Mouse (Mus musculus) lung, embryonic 14.5 days (tissue): ENCODE results near the gene Card9. TPM values are rescaled to one million over a fixed set of nuclear protein-coding genes. Genes with fewer than 3 reads are reported as not detected.

Source experiments
- ATAC-seq: fragments of 200-750 bp; cut with Nextera tagmentation; 2 replicates; pipeline ENCODE4 v1.8.0; 2017; ENCODE audit warnings: mild to moderate bottlenecking, moderate TSS enrichment, moderate library complexity; ENCODE audit not compliant: insufficient read depth
- DNase-seq: peaks from one replicate; pipeline ENCODE4 v3.0.0-alpha.2; 2015
- H3K27ac ChIP-seq: fragments of 300-500 bp; sonication (generic); 2 replicates; pipeline ENCODE4 v1.5.1; 2014; ENCODE audit warnings: low read depth, mild to moderate bottlenecking, moderate library complexity
- H3K27me3 ChIP-seq: fragments of 300-500 bp; sonication (generic); 2 replicates; pipeline ENCODE4 v1.6.1; 2014; ENCODE audit warnings: low read length, control low read depth; ENCODE audit not compliant: insufficient read depth
- H3K36me3 ChIP-seq: fragments of 300-500 bp; sonication (generic); 2 replicates; pipeline ENCODE4 v1.6.1; 2014; ENCODE audit warnings: control low read depth; ENCODE audit not compliant: insufficient read depth
- H3K4me1 ChIP-seq: fragments of 300-500 bp; sonication (generic); 2 replicates; pipeline ENCODE4 v1.6.1; 2014; ENCODE audit warnings: antibody characterized with exemption, control low read depth; ENCODE audit not compliant: insufficient read depth
- H3K4me2 ChIP-seq: fragments of 300-500 bp; sonication (generic); 2 replicates; pipeline ENCODE4 v1.6.1; 2014; ENCODE audit warnings: mild to moderate bottlenecking
- H3K4me3 ChIP-seq: fragments of 300-500 bp; sonication (generic); 2 replicates; pipeline ENCODE4 v1.5.1; 2014; ENCODE audit warnings: low read depth, low read length
- H3K9ac ChIP-seq: fragments of 300-500 bp; sonication (generic); 2 replicates; pipeline ENCODE4 v1.6.1; 2014
- H3K9me3 ChIP-seq: fragments of 300-500 bp; sonication (generic); 2 replicates; pipeline ENCODE4 v1.6.1; 2016; ENCODE audit warnings: low read depth, low read length, control low read depth
- CTCF ChIP-seq: IDR thresholded peaks from 2 replicates; pipeline ENCODE4 v1.5.1; 2016; ENCODE audit warnings: antibody characterized with exemption, low read depth
- WGBS: fragments of 180-500 bp; shearing (Covaris S2); extraction: QIAGEN DNeasy Blood & Tissue Kit; methylation state at CpG from one replicate; pipeline ENCODE4 v1.1.7; 2014; 5-methylcytosine and 5-hydroxymethylcytosine counted together
- polyA plus RNA-seq: library from polyadenylated mRNA; unstranded; fragments of >200 nt; fragmentation: Nextera tagmentation; extraction: Ambion mirVana; gene quantifications from 2 replicates; pipeline ENCODE4 v1.2.1, GENCODE M21; 2014

Card9 gene
- polyA plus RNA-seq, 1 experiment from 2014 or later: 2.8 TPM

GRCm38 (mm10) chr2:26315072-26315924, 45.4 kb downstream of the Card9 start, which contains the start of gene Gpsm1:
Gpsm1 (plus strand) TSS chr2:26315515.
- H3K36me3 ChIP-seq: peaks cover 17% of the 10 kb centered on the region; the same call in 1 of the 2 replicates
- peaks cover 34% of the 10 kb centered on the region for H3K4me1 ChIP-seq
- WGBS: under 1% methylated on average over 62 of the region's 66 CpGs
- H3K4me3 ChIP-seq: peak within 1 kb of the TSS; percentile 87
- DNase-seq: peak; percentile 95
- peak within 1 kb of the TSS; percentile 92 for H3K4me2 ChIP-seq
- no peak for TF ChIP-seq CTCF
- no peaks in the 10 kb centered on the region for H3K9me3 ChIP-seq
- peak within 1 kb of the TSS; percentile 99 for H3K27ac ChIP-seq
- peak within 1 kb of the TSS; percentile 92 for H3K9ac ChIP-seq
- H3K27me3 ChIP-seq: no peaks in the 10 kb centered on the region
- peak; percentile 68 for ATAC-seq

- H3K4me1 ChIP-seq: peaks cover 34% of the 10 kb centered on the region
Measured at GRCm38 (mm10) chr2:26314281-26315071, 46.2 kb downstream of the Card9 start.

GRCm38 (mm10) chr2:26313394-26313793, 47.3 kb downstream of the Card9 start:
- H3K4me2 ChIP-seq: no peak overlapping the region
- H3K9me3 ChIP-seq: no peaks in the 10 kb centered on the region
- peaks cover 1% of the 10 kb centered on the region; the same call in 1 of the 2 replicates for H3K36me3 ChIP-seq
- H3K27ac ChIP-seq: peak overlapping the region; percentile 99
- no peak for TF ChIP-seq CTCF
- no peak overlapping the region for H3K4me3 ChIP-seq
- H3K27me3 ChIP-seq: no peaks in the 10 kb centered on the region
- no peak for ATAC-seq
- WGBS: 69% methylated on average over 1 of the region's 1 CpGs
- peaks cover 39% of the 10 kb centered on the region for H3K4me1 ChIP-seq
- DNase-seq: no peak
- H3K9ac ChIP-seq: no peak overlapping the region

More at GRCm38 (mm10) chr2:26314281-26315071, 46.2 kb downstream of the Card9 start:
- TF ChIP-seq CTCF: no peak
- DNase-seq (peak; percentile 96), ATAC-seq (peak; percentile 89)
- H3K27ac ChIP-seq: peak overlapping the region; percentile 99
- H3K9ac ChIP-seq: peak overlapping the region; percentile 92; the same call in 1 of the 2 replicates
- H3K36me3 ChIP-seq: peaks cover 11% of the 10 kb centered on the region; the same call in 1 of the 2 replicates
- no peaks in the 10 kb centered on the region for H3K9me3 ChIP-seq
- 27% methylated on average over 13 of the region's 13 CpGs for WGBS
- H3K27me3 ChIP-seq: no peaks in the 10 kb centered on the region
- H3K4me3 ChIP-seq: peak overlapping the region; percentile 87
- peak overlapping the region; percentile 92 for H3K4me2 ChIP-seq

- 48% methylated on average over 2 of the region's 2 CpGs for WGBS
- Histone ChIP-seq H3K27me3 (no peaks in the 10 kb centered on the region), H3K4me2 (no peak overlapping the region), H3K9me3 (no peaks in the 10 kb centered on the region), H3K36me3 (no peaks in the 10 kb centered on the region), H3K9ac (no peak overlapping the region), H3K4me1 (peaks cover 38% of the 10 kb centered on the region), H3K27ac (no peak overlapping the region), H3K4me3 (no peak overlapping the region)
- DNase-seq: no peak
- peak; percentile 54 for TF ChIP-seq CTCF
- ATAC-seq: no peak
Measured at GRCm38 (mm10) chr2:26312812-26313211, 47.9 kb downstream of the Card9 start.

GRCm38 (mm10) chr2:26311936-26312335, 48.8 kb downstream of the Card9 start:
- Histone ChIP-seq H3K27ac (no peak overlapping the region), H3K36me3 (no peaks in the 10 kb centered on the region), H3K4me2 (no peak overlapping the region), H3K27me3 (no peaks in the 10 kb centered on the region), H3K9me3 (no peaks in the 10 kb centered on the region), H3K4me3 (no peak overlapping the region), H3K4me1 (peaks cover 29% of the 10 kb centered on the region), H3K9ac (no peak overlapping the region)
- no peak for DNase-seq
- no peak for ATAC-seq
- 54% methylated on average over 5 of the region's 5 CpGs for WGBS
- no peak for TF ChIP-seq CTCF

GRCm38 (mm10) chr2:26309739-26310138, 51.0 kb downstream of the Card9 start:
- Histone ChIP-seq H3K27ac (peak overlapping the region; percentile 84), H3K4me1 (peaks cover 20% of the 10 kb centered on the region), H3K9ac (no peak overlapping the region), H3K36me3 (no peaks in the 10 kb centered on the region), H3K9me3 (no peaks in the 10 kb centered on the region), H3K4me2 (peak overlapping the region; percentile 8; the same call in 1 of the 2 replicates), H3K4me3 (no peak overlapping the region), H3K27me3 (no peaks in the 10 kb centered on the region)
- DNase-seq: peak; percentile 92
- ATAC-seq: peak; percentile 76
- WGBS: 4% methylated on average over 10 of the region's 10 CpGs
- no peak for TF ChIP-seq CTCF
